Mouse (Mus musculus) heart, embryonic 10.5 days (tissue): ENCODE results near the gene Tfdp1. TPM values are rescaled to one million over a fixed set of nuclear protein-coding genes. Genes with fewer than 3 reads are reported as not detected.
"Not testable (repeated sequence)": the region's sequence is repeated elsewhere in the genome, so short reads cannot be mapped to it uniquely, and the experiment has no call there.

ENCODE experiments used
- DNase-seq: peaks from one replicate; pipeline ENCODE4 v3.0.0-alpha.2; 2017; ENCODE audit warnings: low spot score
- H3K27ac ChIP-seq: fragments of 300-500 bp; sonication (generic); 2 replicates; pipeline ENCODE4 v1.5.1; 2016; ENCODE audit warnings: mild to moderate bottlenecking
- H3K27me3 ChIP-seq: fragments of 300-500 bp; sonication (generic); 2 replicates; pipeline ENCODE4 v1.6.1; 2016; ENCODE audit warnings: mild to moderate bottlenecking; ENCODE audit not compliant: poor library complexity, insufficient read depth, severe bottlenecking
- H3K36me3 ChIP-seq: fragments of 300-500 bp; sonication (generic); 2 replicates; pipeline ENCODE4 v1.6.1; 2016; ENCODE audit warnings: mild to moderate bottlenecking, moderate library complexity
- H3K4me1 ChIP-seq: fragments of 300-500 bp; sonication (generic); 2 replicates; pipeline ENCODE4 v1.6.1; 2016; ENCODE audit warnings: mild to moderate bottlenecking
- H3K4me3 ChIP-seq: fragments of 300-500 bp; sonication (generic); 2 replicates; pipeline ENCODE4 v1.5.1; 2016; ENCODE audit warnings: mild to moderate bottlenecking, moderate library complexity
- H3K9me3 ChIP-seq: fragments of 300-500 bp; sonication (generic); 2 replicates; pipeline ENCODE4 v1.6.1; 2016; ENCODE audit warnings: mild to moderate bottlenecking, moderate library complexity
- WGBS: fragments of 180-500 bp; shearing (Covaris S2); methylation state at CpG from one replicate; pipeline ENCODE4 v1.1.7; 2016; 5-methylcytosine and 5-hydroxymethylcytosine counted together
- polyA plus RNA-seq: library from polyadenylated mRNA; unstranded; fragments of >200 nt; fragmentation: Nextera tagmentation; extraction: Ambion mirVana; gene quantifications from 2 replicates; pipeline ENCODE4 v1.2.1, GENCODE M21; 2016

Gene Tfdp1
- polyA plus RNA-seq, 1 experiment from 2014 or later, result 144 TPM

- H3K27ac ChIP-seq, H3K4me3 ChIP-seq, H3K27me3 ChIP-seq, DNase-seq, H3K9me3 ChIP-seq: not testable (repeated sequence)
- 79% methylated on average over 6 of the region's 6 CpGs for WGBS
- Histone ChIP-seq H3K36me3 (peaks cover 19% of the 10 kb centered on the region), H3K4me1 (peaks cover 23% of the 10 kb centered on the region)
Observed at GRCm38 (mm10) chr8:13337245-13337644, 1.3 kb upstream of the Tfdp1 start.

- Histone ChIP-seq H3K9me3 (no peaks in the 10 kb centered on the region), H3K4me3 (peak overlapping the region; percentile 94), H3K36me3 (peaks cover 24% of the 10 kb centered on the region), H3K27me3 (no peaks in the 10 kb centered on the region), H3K27ac (peak overlapping the region; percentile 97), H3K4me1 (peaks cover 27% of the 10 kb centered on the region)
- WGBS, result 73% methylated on average over 3 of the region's 3 CpGs
- DNase-seq, result no peak
Observed at GRCm38 (mm10) chr8:13337678-13338077, 873 bp upstream of the Tfdp1 start.

- Histone ChIP-seq H3K27ac (peak overlapping the region; percentile 97), H3K4me3 (peak overlapping the region; percentile 94), H3K36me3 (peaks cover 38% of the 10 kb centered on the region), H3K27me3 (no peaks in the 10 kb centered on the region), H3K9me3 (no peaks in the 10 kb centered on the region), H3K4me1 (peaks cover 27% of the 10 kb centered on the region)
- peak; percentile 81 for DNase-seq
- WGBS, result 2% methylated on average over 70 of the region's 70 CpGs
Observed at GRCm38 (mm10) chr8:13338901-13339645, 522 bp downstream of the Tfdp1 start.

GRCm38 (mm10) chr8:13339646-13339990 lies 1.1 kb downstream of the Tfdp1 start:
- H3K4me3 ChIP-seq, result peak overlapping the region; percentile 94
- WGBS, result 15% methylated on average over 11 of the region's 11 CpGs
- H3K27me3 ChIP-seq, result no peaks in the 10 kb centered on the region
- H3K27ac ChIP-seq, result no peak overlapping the region
- H3K36me3 ChIP-seq, result peaks cover 43% of the 10 kb centered on the region
- DNase-seq, result no peak
- no peaks in the 10 kb centered on the region for H3K9me3 ChIP-seq
- H3K4me1 ChIP-seq, result peaks cover 27% of the 10 kb centered on the region

GRCm38 (mm10) chr8:13340650-13341049 lies 2.1 kb downstream of the Tfdp1 start:
- Histone ChIP-seq H3K4me3 (peak overlapping the region; percentile 7; the same call in 1 of the 2 replicates), H3K4me1 (peaks cover 29% of the 10 kb centered on the region), H3K36me3 (peaks cover 53% of the 10 kb centered on the region), H3K9me3 (no peaks in the 10 kb centered on the region), H3K27ac (0 out of 2 replicates have a peak overlapping the region, but pooled peaks have one; percentile 6), H3K27me3 (no peaks in the 10 kb centered on the region)
- no peak for DNase-seq
- 92% methylated on average over 8 of the region's 8 CpGs for WGBS

GRCm38 (mm10) chr8:13342340-13342739 lies 3.8 kb downstream of the Tfdp1 start:
- no peaks in the 10 kb centered on the region for H3K9me3 ChIP-seq
- WGBS, result 75% methylated on average over 2 of the region's 2 CpGs
- H3K4me3 ChIP-seq, result no peak overlapping the region
- H3K4me1 ChIP-seq, result peaks cover 36% of the 10 kb centered on the region
- H3K27ac ChIP-seq, result no peak overlapping the region
- H3K27me3 ChIP-seq, result no peaks in the 10 kb centered on the region
- peaks cover 70% of the 10 kb centered on the region for H3K36me3 ChIP-seq
- no peak for DNase-seq

- no peaks in the 10 kb centered on the region for H3K27me3 ChIP-seq
- H3K27ac ChIP-seq, result no peak overlapping the region
- peaks cover 78% of the 10 kb centered on the region for H3K36me3 ChIP-seq
- no peaks in the 10 kb centered on the region for H3K9me3 ChIP-seq
- DNase-seq, result no peak
- no peak overlapping the region for H3K4me3 ChIP-seq
- 86% methylated on average over 4 of the region's 4 CpGs for WGBS
- peaks cover 33% of the 10 kb centered on the region for H3K4me1 ChIP-seq
Observed at GRCm38 (mm10) chr8:13343134-13343533, 4.6 kb downstream of the Tfdp1 start.

GRCm38 (mm10) chr8:13350052-13350451 lies 11.5 kb downstream of the Tfdp1 start:
- peaks cover 55% of the 10 kb centered on the region for H3K4me1 ChIP-seq
- 81% methylated on average over 7 of the region's 7 CpGs for WGBS
- H3K9me3 ChIP-seq, result no peaks in the 10 kb centered on the region
- no peak for DNase-seq
- no peaks in the 10 kb centered on the region for H3K27me3 ChIP-seq
- peaks cover 99% of the 10 kb centered on the region for H3K36me3 ChIP-seq
- no peak overlapping the region for H3K4me3 ChIP-seq
- no peak overlapping the region for H3K27ac ChIP-seq

- H3K36me3 ChIP-seq, result peaks cover 99% of the 10 kb centered on the region
- no peak for DNase-seq
- no peak overlapping the region for H3K4me3 ChIP-seq
- no peaks in the 10 kb centered on the region for H3K9me3 ChIP-seq
- WGBS, result 77% methylated on average over 5 of the region's 5 CpGs
- peaks cover 52% of the 10 kb centered on the region for H3K4me1 ChIP-seq
- H3K27me3 ChIP-seq, result no peaks in the 10 kb centered on the region
- H3K27ac ChIP-seq, result no peak overlapping the region
Observed at GRCm38 (mm10) chr8:13351593-13351992, 13.0 kb downstream of the Tfdp1 start.

GRCm38 (mm10) chr8:13352601-13353000 lies 14.1 kb downstream of the Tfdp1 start:
- DNase-seq, result no peak
- Histone ChIP-seq H3K4me1 (peaks cover 54% of the 10 kb centered on the region), H3K27me3 (no peaks in the 10 kb centered on the region), H3K36me3 (peaks cover 99% of the 10 kb centered on the region), H3K9me3 (no peaks in the 10 kb centered on the region), H3K4me3 (no peak overlapping the region), H3K27ac (no peak overlapping the region)
- WGBS, result 89% methylated on average over 8 of the region's 8 CpGs

- Histone ChIP-seq H3K36me3 (peaks cover 99% of the 10 kb centered on the region), H3K27ac (no peak overlapping the region), H3K4me3 (no peak overlapping the region), H3K4me1 (peaks cover 54% of the 10 kb centered on the region), H3K27me3 (no peaks in the 10 kb centered on the region), H3K9me3 (no peaks in the 10 kb centered on the region)
- WGBS, result 70% methylated on average over 9 of the region's 9 CpGs
- no peak for DNase-seq
Observed at GRCm38 (mm10) chr8:13353155-13353833, 14.7 kb downstream of the Tfdp1 start.

- H3K27ac ChIP-seq, result no peak overlapping the region
- H3K4me1 ChIP-seq, result peaks cover 54% of the 10 kb centered on the region
- WGBS, result 86% methylated on average over 4 of the region's 4 CpGs
- no peaks in the 10 kb centered on the region for H3K27me3 ChIP-seq
- H3K9me3 ChIP-seq, result no peaks in the 10 kb centered on the region
- no peak overlapping the region for H3K4me3 ChIP-seq
- peaks cover 99% of the 10 kb centered on the region for H3K36me3 ChIP-seq
- no peak for DNase-seq
Observed at GRCm38 (mm10) chr8:13353883-13354282, 15.3 kb downstream of the Tfdp1 start.

- peaks cover 99% of the 10 kb centered on the region for H3K36me3 ChIP-seq
- H3K9me3 ChIP-seq, result no peaks in the 10 kb centered on the region
- no peak overlapping the region for H3K27ac ChIP-seq
- no peak overlapping the region for H3K4me3 ChIP-seq
- DNase-seq, result no peak
- H3K4me1 ChIP-seq, result peaks cover 40% of the 10 kb centered on the region
- no peaks in the 10 kb centered on the region for H3K27me3 ChIP-seq
- 86% methylated on average over 6 of the region's 6 CpGs for WGBS
Observed at GRCm38 (mm10) chr8:13356221-13356620, 17.7 kb downstream of the Tfdp1 start.
